Mouse (Mus musculus) hindbrain, embryonic 11.5 days (tissue): Measurements from ENCODE around the gene Nol12. TPM values are rescaled to one million over a fixed set of nuclear protein-coding genes. Genes with fewer than 3 reads are reported as not detected.

Experiments used
- ATAC-seq: fragments of 200-750 bp; cut with Nextera tagmentation; 2 replicates; pipeline ENCODE4 v1.8.0; 2017; ENCODE audit warnings: mild to moderate bottlenecking, moderate TSS enrichment, moderate library complexity; ENCODE audit not compliant: low FRiP score
- DNase-seq: peaks from one replicate; pipeline ENCODE4 v3.0.0-alpha.2; 2015; ENCODE audit warnings: low spot score
- H3K27ac ChIP-seq: fragments of 300-500 bp; sonication (generic); 2 replicates; pipeline ENCODE4 v1.5.1; 2014; ENCODE audit warnings: mild to moderate bottlenecking, low read depth, low read length
- H3K27me3 ChIP-seq: fragments of 300-500 bp; sonication (generic); 2 replicates; pipeline ENCODE4 v1.6.1; 2014; ENCODE audit warnings: mild to moderate bottlenecking, low read length, moderate library complexity, mixed read lengths; ENCODE audit not compliant: control insufficient read depth, insufficient read depth
- H3K36me3 ChIP-seq: fragments of 300-500 bp; sonication (generic); 2 replicates; pipeline ENCODE4 v1.6.1; 2014; ENCODE audit warnings: mild to moderate bottlenecking, low read length, moderate library complexity, mixed read lengths; ENCODE audit not compliant: control insufficient read depth, insufficient read depth
- H3K4me1 ChIP-seq: fragments of 300-500 bp; sonication (generic); replicated peaks from 2 replicates; pipeline ENCODE4 v1.6.1; 2014; ENCODE audit warnings: low read length, mixed read lengths; ENCODE audit not compliant: control insufficient read depth, insufficient read depth
- H3K4me2 ChIP-seq: fragments of 300-500 bp; sonication (generic); replicated peaks from 2 replicates; pipeline ENCODE4 v1.6.1; 2014; ENCODE audit warnings: mild to moderate bottlenecking, low read depth, low read length
- H3K4me3 ChIP-seq: fragments of 300-500 bp; sonication (generic); 2 replicates; pipeline ENCODE4 v1.5.1; 2014; ENCODE audit warnings: low read depth, low read length
- H3K9ac ChIP-seq: fragments of 300-500 bp; sonication (generic); 2 replicates; pipeline ENCODE4 v1.6.1; 2014; ENCODE audit warnings: low read depth, low read length
- H3K9me3 ChIP-seq: fragments of 300-500 bp; sonication (generic); 2 replicates; pipeline ENCODE4 v1.6.1; 2016; ENCODE audit warnings: low read length; ENCODE audit not compliant: control insufficient read depth
- WGBS: fragments of 180-500 bp; shearing (Covaris S2); extraction: QIAGEN DNeasy Blood & Tissue Kit; methylation state at CpG from one replicate; pipeline ENCODE4 v1.1.7; 2014; 5-methylcytosine and 5-hydroxymethylcytosine counted together
- polyA plus RNA-seq: library from polyadenylated mRNA; unstranded; fragments of >200 nt; fragmentation: Nextera tagmentation; extraction: Ambion mirVana; gene quantifications from 2 replicates; pipeline ENCODE4 v1.2.1, GENCODE M21; 2014

Gene Nol12
- polyA plus RNA-seq, 1 experiment from 2014 or later, result 61.1 TPM

DNA sequence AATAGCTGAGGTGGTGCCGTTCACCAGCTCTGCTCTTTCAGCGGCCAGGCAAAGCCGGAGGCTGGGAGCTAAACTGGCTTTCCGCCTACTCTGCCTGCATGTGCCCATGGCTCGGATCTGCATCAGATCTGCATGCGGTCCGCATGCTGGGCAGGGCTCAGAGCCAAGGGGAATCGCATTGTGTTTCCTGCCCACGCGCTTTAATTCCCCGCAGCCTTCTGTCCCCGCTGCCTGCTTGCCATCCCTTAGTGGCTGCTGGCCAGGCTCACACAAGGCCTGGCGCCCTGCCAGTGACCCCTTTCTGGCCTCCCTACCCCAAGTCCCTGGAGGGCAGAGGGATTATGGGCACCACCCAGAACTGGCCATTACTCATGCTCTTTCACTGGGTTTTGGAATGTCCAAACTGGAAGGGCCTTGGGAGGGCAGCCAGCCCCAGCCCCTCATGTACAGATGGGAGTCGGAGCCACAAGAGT lies 53.8 kb downstream of the Nol12 start:
- WGBS, result 80% methylated on average over 14 of the region's 14 CpGs
- Histone ChIP-seq H3K4me3 (no peak overlapping the region), H3K27ac (no peak overlapping the region), H3K4me2 (no peak overlapping the region), H3K9me3 (no peaks in the 10 kb centered on the region), H3K27me3 (no peaks in the 10 kb centered on the region), H3K36me3 (peaks cover 12% of the 10 kb centered on the region; the same call in 1 of the 2 replicates), H3K4me1 (no peaks in the 10 kb centered on the region; the same call in 1 of the 2 replicates), H3K9ac (no peak overlapping the region)
- DNase-seq, result no peak
- ATAC-seq, result no peak

DNA sequence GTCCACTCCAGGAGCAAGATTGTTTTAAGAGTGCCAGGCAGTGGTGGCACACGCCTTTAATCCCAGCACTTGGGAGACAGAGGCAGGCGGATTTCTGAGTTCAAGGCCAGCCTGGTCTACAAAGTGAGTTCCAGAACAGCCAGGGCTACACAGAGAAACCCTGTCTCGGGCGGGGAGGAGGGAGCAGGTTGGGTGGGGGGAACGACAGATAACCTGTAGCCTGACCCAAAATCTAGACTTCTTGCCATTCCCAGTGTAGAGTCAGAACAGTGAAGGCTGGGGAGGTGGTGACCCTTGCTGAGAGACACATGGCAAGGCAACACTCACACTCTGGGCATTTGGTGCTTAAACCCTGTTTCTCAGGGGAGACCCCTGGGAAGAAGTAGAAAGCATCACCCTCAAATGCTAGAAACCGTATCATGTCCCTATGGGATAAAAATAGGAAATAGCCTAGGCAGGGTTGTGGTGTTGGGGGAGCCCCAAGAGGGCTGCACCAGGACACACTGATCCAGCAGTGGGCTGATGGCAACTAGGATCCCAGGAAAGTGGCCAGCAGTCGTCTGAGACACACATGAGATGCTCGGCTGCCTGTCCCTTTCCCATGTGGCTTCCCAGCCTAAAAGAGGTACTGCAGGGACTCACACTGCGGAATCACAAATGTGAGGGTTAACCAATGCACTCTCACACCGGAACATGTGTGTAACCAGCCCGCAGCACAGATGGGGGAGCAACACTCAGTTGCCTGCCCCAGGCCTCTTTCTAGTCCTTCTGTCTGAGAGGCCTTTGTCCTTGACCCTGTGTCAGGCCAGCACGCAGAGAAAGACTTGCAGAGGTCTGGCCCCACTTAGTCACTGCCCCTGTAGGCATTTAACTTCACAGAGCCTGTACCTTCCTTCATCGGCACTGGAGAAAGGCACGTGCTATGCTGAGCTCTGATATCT lies 54.7 kb downstream of the Nol12 start:
- H3K27ac ChIP-seq, result no peak overlapping the region
- H3K9ac ChIP-seq, result no peak overlapping the region
- 91% methylated on average over 14 of the region's 14 CpGs for WGBS
- ATAC-seq (no peak), DNase-seq (no peak)
- no peaks in the 10 kb centered on the region for H3K9me3 ChIP-seq
- peaks cover 18% of the 10 kb centered on the region for H3K36me3 ChIP-seq
- H3K27me3 ChIP-seq, result no peaks in the 10 kb centered on the region
- H3K4me1 ChIP-seq, result no peaks in the 10 kb centered on the region
- no peak overlapping the region for H3K4me3 ChIP-seq
- no peak overlapping the region for H3K4me2 ChIP-seq

DNA sequence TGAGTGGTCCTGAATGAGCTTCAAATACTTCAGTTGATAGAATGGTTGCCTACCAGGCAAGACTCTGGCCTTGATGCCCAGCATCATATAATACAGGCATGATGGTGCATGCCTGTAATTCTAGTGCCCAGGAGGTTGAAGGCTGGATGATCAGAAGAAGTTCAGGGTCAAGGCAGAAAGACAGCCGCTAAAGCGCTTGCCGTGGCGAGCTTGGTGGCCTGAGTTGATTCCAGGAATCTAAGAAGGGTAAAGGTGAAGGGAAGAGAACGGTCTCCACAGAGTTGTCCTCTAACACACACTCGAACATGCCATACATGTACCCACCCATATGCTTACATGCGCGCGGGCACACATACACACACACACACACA lies 55.3 kb downstream of the Nol12 start:
- H3K27ac ChIP-seq, result no peak overlapping the region
- WGBS, result 95% methylated on average over 9 of the region's 9 CpGs
- H3K4me1 ChIP-seq, result no peaks in the 10 kb centered on the region
- no peak for DNase-seq
- ATAC-seq, result no peak
- no peaks in the 10 kb centered on the region for H3K27me3 ChIP-seq
- H3K9me3 ChIP-seq, result no peaks in the 10 kb centered on the region
- peaks cover 19% of the 10 kb centered on the region for H3K36me3 ChIP-seq
- H3K4me3 ChIP-seq, result no peak overlapping the region
- no peak overlapping the region for H3K9ac ChIP-seq
- H3K4me2 ChIP-seq, result no peak overlapping the region

DNA sequence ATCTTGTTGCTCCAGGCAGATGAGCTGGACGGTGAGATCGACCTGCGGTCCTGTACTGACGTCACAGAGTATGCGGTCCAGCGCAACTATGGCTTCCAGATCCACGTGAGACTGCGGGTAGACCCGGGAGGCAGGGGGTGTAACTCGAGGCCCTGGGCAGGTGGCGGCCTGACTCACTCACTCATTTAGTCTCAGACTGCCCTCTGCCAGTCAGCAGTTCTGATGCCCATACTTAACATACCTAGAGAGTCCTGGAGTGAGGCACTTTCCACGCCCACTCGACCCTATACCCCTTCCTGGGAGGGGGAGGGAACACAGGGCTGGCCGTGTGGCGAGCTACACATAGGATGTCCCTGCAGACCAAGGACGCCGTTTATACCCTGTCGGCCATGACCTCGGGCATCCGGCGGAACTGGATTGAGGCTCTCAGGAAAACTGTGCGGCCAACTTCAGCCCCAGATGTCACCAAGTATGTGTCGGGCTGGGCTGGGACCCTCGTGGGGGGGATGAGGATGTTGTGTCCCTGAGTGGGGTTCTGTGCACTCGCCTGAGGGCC lies 56.3 kb downstream of the Nol12 start:
- DNase-seq, result no peak
- 90% methylated on average over 25 of the region's 25 CpGs for WGBS

DNA sequence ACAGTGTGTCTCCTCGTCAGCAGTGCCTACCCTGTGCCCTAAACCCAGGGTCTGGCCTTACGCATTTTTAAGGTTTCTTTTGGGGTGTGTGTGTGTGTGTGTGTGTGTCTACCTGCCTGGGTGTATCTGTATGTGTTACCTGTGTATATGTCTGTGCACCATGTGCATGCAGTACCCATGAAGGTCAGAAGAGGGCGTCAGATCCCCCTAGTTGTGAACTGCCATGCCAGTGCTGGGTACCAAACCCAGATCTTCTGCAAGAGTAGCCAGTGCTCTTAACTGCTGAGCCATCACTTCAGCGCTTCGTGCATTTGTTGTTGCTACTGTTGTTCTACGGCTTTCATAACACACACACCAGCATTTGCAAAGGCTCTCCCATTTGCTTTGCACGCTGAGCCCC lies 57.5 kb downstream of the Nol12 start:
- WGBS, result 92% methylated on average over 7 of the region's 7 CpGs

More for the DNA sequence above, 56.3 kb downstream of the Nol12 start:
- Histone ChIP-seq H3K27ac (no peak overlapping the region), H3K9ac (no peak overlapping the region), H3K9me3 (no peaks in the 10 kb centered on the region), H3K4me2 (no peak overlapping the region), H3K36me3 (peaks cover 20% of the 10 kb centered on the region), H3K4me1 (no peaks in the 10 kb centered on the region), H3K27me3 (no peaks in the 10 kb centered on the region), H3K4me3 (no peak overlapping the region)
- ATAC-seq, result no peak

DNA sequence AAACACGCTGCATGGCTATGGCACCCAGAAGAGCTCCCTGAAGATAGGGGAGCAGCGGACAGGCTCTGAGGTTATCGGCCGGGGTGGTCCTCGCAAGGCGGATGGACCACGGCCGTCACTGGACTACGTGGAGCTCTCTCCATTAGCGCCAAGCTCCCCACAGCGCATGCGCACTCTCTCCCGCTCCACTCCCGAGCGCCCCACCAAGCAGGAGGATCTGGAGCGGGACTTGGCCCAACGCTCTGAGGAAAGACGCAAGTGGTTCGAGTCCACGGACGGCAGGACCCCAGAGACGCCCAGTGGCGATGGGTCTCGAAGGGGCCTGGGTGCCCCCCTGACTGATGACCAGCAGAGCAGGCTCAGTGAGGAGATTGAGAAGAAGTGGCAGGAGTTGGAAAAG lies 58.2 kb downstream of the Nol12 start:
- no peaks in the 10 kb centered on the region for H3K9me3 ChIP-seq
- H3K9ac ChIP-seq, result no peak overlapping the region
- DNase-seq (no peak), ATAC-seq (no peak)
- H3K4me2 ChIP-seq, result no peak overlapping the region
- H3K4me3 ChIP-seq, result no peak overlapping the region
- H3K36me3 ChIP-seq, result peaks cover 20% of the 10 kb centered on the region
- no peak overlapping the region for H3K27ac ChIP-seq
- H3K27me3 ChIP-seq, result no peaks in the 10 kb centered on the region
- no peaks in the 10 kb centered on the region for H3K4me1 ChIP-seq
- WGBS, result 97% methylated on average over 24 of the region's 24 CpGs

More for the DNA sequence above, 57.5 kb downstream of the Nol12 start:
- H3K27ac ChIP-seq, result no peak overlapping the region
- DNase-seq, result no peak
- H3K4me3 ChIP-seq, result no peak overlapping the region
- H3K4me2 ChIP-seq, result no peak overlapping the region
- H3K9me3 ChIP-seq, result no peaks in the 10 kb centered on the region
- no peaks in the 10 kb centered on the region for H3K4me1 ChIP-seq
- H3K36me3 ChIP-seq, result peaks cover 20% of the 10 kb centered on the region
- no peak overlapping the region for H3K9ac ChIP-seq
- H3K27me3 ChIP-seq, result no peaks in the 10 kb centered on the region
- ATAC-seq, result no peak

Other genes starting within 250 kb of the Nol12 start
- gene Elfn2, start 216.2 kb upstream of the Nol12 start, polyA plus RNA-seq, result 0.60 and 0.85 TPM in 2 replicates
- gene Mfng, start 161.5 kb upstream of the Nol12 start, polyA plus RNA-seq, result 34.6 and 34.7 TPM in 2 replicates
- gene Card10, start 131.9 kb upstream of the Nol12 start, polyA plus RNA-seq, result 1.8 and 2.4 TPM in 2 replicates
- gene Cdc42ep1, start 92.3 kb upstream of the Nol12 start, polyA plus RNA-seq, result 7.8 and 9.1 TPM in 2 replicates
- gene Lgals2, start 79.4 kb upstream of the Nol12 start, polyA plus RNA-seq, result not detected in 2 replicates
- 26.3 and 26.4 TPM in 2 replicates for gene Gga1, start 57.7 kb upstream of the Nol12 start, polyA plus RNA-seq
- 0.13 and 0.42 TPM in 2 replicates for gene Gm49510, start 35.3 kb upstream of the Nol12 start, polyA plus RNA-seq
- gene Sh3bp1, start 35.2 kb upstream of the Nol12 start, polyA plus RNA-seq, result 11.8 and 12.4 TPM in 2 replicates
- gene Pdxp, start 21.0 kb upstream of the Nol12 start, polyA plus RNA-seq, result 34.8 and 35.2 TPM in 2 replicates
- gene Lgals1, start 8.2 kb upstream of the Nol12 start, polyA plus RNA-seq, result 390 and 438 TPM in 2 replicates
- gene Triobp, start 12.8 kb downstream of the Nol12 start, polyA plus RNA-seq, result 38.1 and 45.4 TPM in 2 replicates
- gene H1f0, start 93.5 kb downstream of the Nol12 start, polyA plus RNA-seq, result 154 and 306 TPM in 2 replicates
- gene Galr3, start 107.0 kb downstream of the Nol12 start, polyA plus RNA-seq, result not detected in 2 replicates
- 56.3 and 59.7 TPM in 2 replicates for gene Ankrd54, start 128.0 kb downstream of the Nol12 start, polyA plus RNA-seq
- gene Eif3l, start 140.2 kb downstream of the Nol12 start, polyA plus RNA-seq, result 226 and 241 TPM in 2 replicates
- gene Micall1, start 174.0 kb downstream of the Nol12 start, polyA plus RNA-seq, result 5.3 and 7.2 TPM in 2 replicates
- 336 and 363 TPM in 2 replicates for gene Polr2f, start 206.1 kb downstream of the Nol12 start, polyA plus RNA-seq
- 13.5 and 15.0 TPM in 2 replicates for gene 1700088E04Rik, start 206.3 kb downstream of the Nol12 start, polyA plus RNA-seq
- 11.4 and 16.8 TPM in 2 replicates for gene Sox10, start 230.3 kb downstream of the Nol12 start, polyA plus RNA-seq